Mouse (Mus musculus) embryonic facial prominence, embryonic 14.5 days (tissue): ENCODE measurements around the gene Cotl1. TPM values are rescaled to one million over a fixed set of nuclear protein-coding genes. Genes with fewer than 3 reads are reported as not detected.
A peak's percentile ranks its signal among the peaks of the same experiment; 100 is the strongest.

Experiments
- ATAC-seq: fragments of 200-750 bp; cut with Nextera tagmentation; 2 replicates; pipeline ENCODE4 v1.8.0; 2017; ENCODE audit warnings: low read depth, moderate number of reproducible peaks, moderate TSS enrichment
- DNase-seq: peaks from one replicate; pipeline ENCODE4 v3.0.0-alpha.2; 2015; ENCODE audit warnings: low spot score
- H3K27ac ChIP-seq: fragments of 300-500 bp; sonication (generic); replicated peaks from 2 replicates; pipeline ENCODE4 v1.5.1; 2014; ENCODE audit warnings: low read depth, mild to moderate bottlenecking, low read length, moderate library complexity
- H3K27me3 ChIP-seq: fragments of 300-500 bp; sonication (generic); replicated peaks from 2 replicates; pipeline ENCODE4 v1.6.1; 2014; ENCODE audit warnings: low read length; ENCODE audit not compliant: control insufficient read depth, insufficient read depth
- H3K36me3 ChIP-seq: fragments of 300-500 bp; sonication (generic); 2 replicates; pipeline ENCODE4 v1.6.1; 2014; ENCODE audit warnings: low read length, mixed read lengths; ENCODE audit not compliant: control insufficient read depth, insufficient read depth
- H3K4me1 ChIP-seq: fragments of 300-500 bp; sonication (generic); 2 replicates; pipeline ENCODE4 v1.6.1; 2014; ENCODE audit warnings: antibody characterized with exemption, low read length; ENCODE audit not compliant: control insufficient read depth, insufficient read depth
- H3K4me2 ChIP-seq: fragments of 300-500 bp; sonication (generic); 2 replicates; pipeline ENCODE4 v1.6.1; 2014; ENCODE audit warnings: low read depth, mild to moderate bottlenecking, low read length, moderate library complexity, mixed read lengths
- H3K4me3 ChIP-seq: fragments of 300-500 bp; sonication (generic); 2 replicates; pipeline ENCODE4 v1.5.1; 2014; ENCODE audit warnings: low read depth, mild to moderate bottlenecking, low read length
- H3K9ac ChIP-seq: fragments of 300-500 bp; sonication (generic); 2 replicates; pipeline ENCODE4 v1.6.1; 2014; ENCODE audit warnings: low read depth, mild to moderate bottlenecking, low read length, moderate library complexity, mixed read lengths
- H3K9me3 ChIP-seq: fragments of 300-500 bp; sonication (generic); 2 replicates; pipeline ENCODE4 v1.6.1; 2016; ENCODE audit warnings: low read length; ENCODE audit not compliant: control insufficient read depth
- WGBS: fragments of 180-500 bp; shearing (Covaris S2); extraction: QIAGEN DNeasy Blood & Tissue Kit; methylation state at CpG from one replicate; pipeline ENCODE4 v1.1.7; 2014; 5-methylcytosine and 5-hydroxymethylcytosine counted together
- polyA plus RNA-seq: library from polyadenylated mRNA; unstranded; fragments of >200 nt; fragmentation: Nextera tagmentation; extraction: Ambion mirVana; gene quantifications from 2 replicates; pipeline ENCODE4 v1.2.1, GENCODE M21; 2014

Gene Cotl1
- polyA plus RNA-seq, 1 experiment from 2014 or later, result 255 TPM

DNA sequence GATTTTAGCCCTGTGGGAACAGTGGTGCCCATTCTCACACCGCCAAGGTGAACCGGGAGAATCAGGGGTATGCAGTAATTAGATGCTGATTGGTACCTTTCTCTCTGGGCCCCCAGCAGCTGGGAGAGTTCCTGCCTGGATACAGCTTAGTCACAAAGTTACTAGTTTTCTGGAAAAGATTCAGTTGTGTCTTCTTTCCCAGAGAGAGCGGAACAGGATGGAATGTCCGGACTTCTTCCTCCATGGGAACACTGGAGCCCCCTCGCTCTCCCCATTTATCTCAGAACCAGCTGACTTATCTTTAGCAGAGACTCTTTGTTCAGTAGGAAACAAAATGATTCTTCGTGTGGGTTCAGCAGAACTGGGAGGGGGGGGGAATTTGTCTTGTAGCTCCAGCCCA lies 22.4 kb upstream of the Cotl1 start:
- H3K27me3 ChIP-seq, result peaks cover 12% of the 10 kb centered on the region; the same call in 1 of the 2 replicates
- 10% methylated on average over 6 of the region's 6 CpGs for WGBS
- no peaks in the 10 kb centered on the region for H3K9me3 ChIP-seq
- peak; percentile 12 for DNase-seq
- H3K9ac ChIP-seq, result peak overlapping the region; percentile 72
- peak overlapping the region; percentile 76 for H3K4me3 ChIP-seq
- peak overlapping the region; percentile 92 for H3K4me2 ChIP-seq
- H3K27ac ChIP-seq, result no peak overlapping the region
- 0 out of 2 replicates have a peak, but pooled peaks cover 2% of the 10 kb centered on the region for H3K4me1 ChIP-seq
- ATAC-seq, result 0 out of 2 replicates have a peak, but pooled peaks have one; percentile 0
- H3K36me3 ChIP-seq, result no peaks in the 10 kb centered on the region

DNA sequence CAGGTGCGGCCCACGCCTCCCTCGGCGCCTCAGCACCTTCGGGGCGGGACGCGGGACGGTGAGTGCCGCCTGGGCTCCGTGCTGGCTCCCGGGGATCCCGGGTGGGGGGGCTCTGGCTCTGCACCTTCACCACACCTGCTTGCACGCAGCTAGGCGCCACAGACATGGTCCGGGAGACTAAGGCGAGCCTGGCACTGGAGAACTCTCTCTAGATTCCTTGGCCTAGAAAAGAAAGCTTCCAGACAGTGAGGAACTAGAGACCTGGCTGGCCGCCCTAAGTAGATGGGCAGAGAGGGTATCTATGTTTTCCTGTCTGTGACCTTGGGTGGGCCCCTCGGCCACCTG lies 22.0 kb upstream of the Cotl1 start:
- DNase-seq (no peak), ATAC-seq (peak; percentile 60)
- Histone ChIP-seq H3K4me3 (peak overlapping the region; percentile 76), H3K36me3 (no peaks in the 10 kb centered on the region), H3K9ac (peak overlapping the region; percentile 72), H3K4me1 (0 out of 2 replicates have a peak, but pooled peaks cover 2% of the 10 kb centered on the region), H3K4me2 (peak overlapping the region; percentile 92), H3K27me3 (peaks cover 12% of the 10 kb centered on the region; the same call in 1 of the 2 replicates), H3K9me3 (no peaks in the 10 kb centered on the region), H3K27ac (0 out of 2 replicates have a peak overlapping the region, but pooled peaks have one; percentile 10)
- 2% methylated on average over 7 of the region's 19 CpGs for WGBS

DNA sequence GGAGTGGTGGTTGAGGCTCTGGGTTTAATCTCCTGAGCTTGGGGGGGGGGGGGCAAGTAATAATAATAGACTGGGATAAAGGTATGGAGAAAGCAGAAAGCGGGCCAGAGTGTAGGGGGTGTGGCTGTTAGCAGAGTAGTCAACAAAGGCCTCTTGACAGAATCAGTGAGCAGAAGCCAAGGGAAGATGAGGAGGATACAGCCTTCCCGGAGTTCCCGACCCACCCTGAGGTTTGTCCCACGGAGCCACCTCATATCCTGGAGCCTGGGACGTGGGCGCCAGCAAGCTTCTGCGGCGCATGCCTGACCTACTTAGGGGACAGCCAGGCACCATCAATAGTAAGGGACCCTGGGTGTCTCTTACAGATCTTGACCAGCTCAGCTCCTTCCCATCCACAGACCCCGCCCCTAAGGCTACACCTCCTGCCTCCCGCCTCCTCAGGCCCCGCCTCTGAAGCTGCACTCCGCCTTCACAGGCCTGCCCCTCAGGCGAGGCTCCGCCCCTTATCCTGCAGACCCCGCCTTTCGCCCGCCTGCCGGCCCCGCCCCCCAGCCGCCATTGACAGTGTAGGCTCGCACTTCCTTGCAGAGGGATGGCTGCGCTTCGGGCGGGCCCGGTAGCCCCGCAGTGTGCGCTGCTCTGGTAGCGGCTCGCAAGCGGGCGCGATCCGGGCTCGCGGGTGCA lies 21.5 kb upstream of the Cotl1 start, which contains the start of gene Klhl36:
Klhl36 (plus strand) TSS at position 561 of the 684 bp plus-strand sequence.
- Histone ChIP-seq H3K27ac (0 out of 2 replicates have a peak within 1 kb of the TSS, but pooled peaks have one; percentile 10), H3K9me3 (no peaks in the 10 kb centered on the region), H3K4me2 (peak within 1 kb of the TSS; percentile 92), H3K4me3 (peak within 1 kb of the TSS; percentile 76), H3K9ac (peak within 1 kb of the TSS; percentile 72), H3K36me3 (no peaks in the 10 kb centered on the region), H3K27me3 (peaks cover 12% of the 10 kb centered on the region; the same call in 1 of the 2 replicates), H3K4me1 (0 out of 2 replicates have a peak, but pooled peaks cover 2% of the 10 kb centered on the region)
- peak; percentile 96 for DNase-seq
- ATAC-seq, result peak; percentile 97
- 4% methylated on average over 25 of the region's 35 CpGs for WGBS

DNA sequence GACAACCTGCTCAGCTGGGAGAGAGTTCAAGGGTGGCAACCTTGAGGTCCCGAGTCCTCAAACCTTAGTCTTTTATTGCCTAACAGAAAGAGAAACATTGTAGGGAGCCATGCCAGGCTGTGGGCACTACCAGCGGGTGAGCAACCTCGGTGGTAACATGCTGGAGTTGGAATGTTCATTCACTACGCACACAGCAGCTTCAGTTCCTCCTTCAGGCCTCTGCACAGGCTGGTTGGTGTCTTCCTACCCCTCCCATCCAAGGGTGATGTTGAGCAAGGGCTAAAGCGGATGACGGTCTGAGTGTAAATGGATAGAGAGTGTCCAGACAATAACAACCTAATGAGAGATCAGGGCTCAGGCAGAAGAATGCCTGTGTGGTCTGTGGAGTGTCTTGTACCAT lies 17.4 kb upstream of the Cotl1 start:
- Histone ChIP-seq H3K27me3 (peaks cover 5% of the 10 kb centered on the region; the same call in 1 of the 2 replicates), H3K27ac (no peak overlapping the region), H3K9ac (no peak overlapping the region), H3K4me3 (no peak overlapping the region), H3K36me3 (no peaks in the 10 kb centered on the region), H3K9me3 (no peaks in the 10 kb centered on the region), H3K4me1 (0 out of 2 replicates have a peak, but pooled peaks cover under 1% of the 10 kb centered on the region), H3K4me2 (no peak overlapping the region)
- DNase-seq (no peak), ATAC-seq (no peak)
- 75% methylated on average over 6 of the region's 6 CpGs for WGBS

DNA sequence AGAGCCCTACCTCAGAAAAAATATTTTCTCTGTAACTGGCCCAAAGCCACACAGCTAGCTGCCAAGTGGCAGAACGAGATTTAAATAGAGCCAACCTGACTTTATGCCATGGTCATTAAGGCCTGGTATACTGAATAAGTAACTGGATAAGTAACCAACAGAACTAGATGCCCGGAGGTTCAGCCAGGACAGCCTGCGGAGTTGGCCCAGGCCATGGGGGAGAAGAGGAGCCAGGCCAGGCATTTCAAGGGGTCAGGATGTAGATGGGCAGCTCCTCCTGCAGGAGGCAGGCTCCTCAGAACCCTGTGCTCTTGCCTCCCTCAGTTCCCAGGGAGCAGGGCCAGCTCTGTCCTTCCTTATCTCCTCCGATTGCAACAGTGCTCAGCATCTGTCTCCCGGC lies 15.3 kb upstream of the Cotl1 start:
- Histone ChIP-seq H3K27ac (no peak overlapping the region), H3K9me3 (no peaks in the 10 kb centered on the region), H3K36me3 (no peaks in the 10 kb centered on the region), H3K9ac (no peak overlapping the region), H3K27me3 (peaks cover 5% of the 10 kb centered on the region; the same call in 1 of the 2 replicates), H3K4me3 (no peak overlapping the region), H3K4me1 (no peaks in the 10 kb centered on the region), H3K4me2 (no peak overlapping the region)
- DNase-seq, result no peak
- ATAC-seq, result no peak
- WGBS, result 81% methylated on average over 5 of the region's 5 CpGs

DNA sequence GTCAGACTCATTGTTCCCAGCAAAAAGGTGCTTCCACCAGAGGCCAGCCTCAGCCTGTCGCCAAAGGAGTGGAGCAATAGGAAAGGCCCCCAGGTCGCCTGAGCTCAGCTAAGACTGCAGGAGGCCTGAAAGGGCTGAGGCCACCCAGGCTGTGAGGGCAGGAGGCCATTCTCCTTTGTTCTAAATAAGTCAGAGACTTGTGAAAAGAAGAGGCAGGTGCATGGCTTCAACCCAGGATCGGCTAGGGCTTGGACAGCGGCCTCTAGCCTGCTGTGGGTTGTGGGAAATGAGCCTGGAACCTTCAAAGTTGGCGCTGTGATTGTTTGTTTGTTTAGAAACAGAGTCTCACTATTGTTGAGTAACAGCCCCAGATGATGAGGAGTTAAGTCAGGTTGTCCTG lies 13.7 kb upstream of the Cotl1 start:
- Histone ChIP-seq H3K9ac (no peak overlapping the region), H3K4me1 (no peaks in the 10 kb centered on the region), H3K27ac (no peak overlapping the region), H3K9me3 (no peaks in the 10 kb centered on the region; the same call in 1 of the 2 replicates), H3K27me3 (no peaks in the 10 kb centered on the region), H3K4me2 (no peak overlapping the region), H3K36me3 (no peaks in the 10 kb centered on the region), H3K4me3 (no peak overlapping the region)
- ATAC-seq (no peak), DNase-seq (peak; percentile 12)
- WGBS, result 45% methylated on average over 5 of the region's 5 CpGs

GRCm38 (mm10) chr8:119853521-119853920 lies 13.2 kb upstream of the Cotl1 start:
- no peak overlapping the region for H3K4me3 ChIP-seq
- no peaks in the 10 kb centered on the region; the same call in 1 of the 2 replicates for H3K9me3 ChIP-seq
- no peak overlapping the region for H3K4me2 ChIP-seq
- no peak overlapping the region for H3K27ac ChIP-seq
- DNase-seq (no peak), ATAC-seq (no peak)
- H3K36me3 ChIP-seq, result no peaks in the 10 kb centered on the region
- H3K27me3 ChIP-seq, result no peaks in the 10 kb centered on the region
- H3K9ac ChIP-seq, result no peak overlapping the region
- H3K4me1 ChIP-seq, result no peaks in the 10 kb centered on the region
- 64% methylated on average over 8 of the region's 8 CpGs for WGBS

GRCm38 (mm10) chr8:119847232-119847922 lies 7.0 kb upstream of the Cotl1 start:
- Histone ChIP-seq H3K36me3 (no peaks in the 10 kb centered on the region), H3K9me3 (no peaks in the 10 kb centered on the region; the same call in 1 of the 2 replicates), H3K27ac (no peak overlapping the region), H3K4me1 (no peaks in the 10 kb centered on the region), H3K4me2 (no peak overlapping the region), H3K9ac (no peak overlapping the region), H3K27me3 (no peaks in the 10 kb centered on the region), H3K4me3 (no peak overlapping the region)
- ATAC-seq (no peak), DNase-seq (no peak)
- 86% methylated on average over 16 of the region's 16 CpGs for WGBS
